Mouse (Mus musculus) forebrain, embryonic 16.5 days (tissue): Measurements from ENCODE around the gene Snf8. TPM values are rescaled to one million over a fixed set of nuclear protein-coding genes. Genes with fewer than 3 reads are reported as not detected.

Source experiments
- ATAC-seq: fragments of 200-750 bp; cut with Nextera tagmentation; 2 replicates; pipeline ENCODE4 v1.8.0; 2017; ENCODE audit warnings: mild to moderate bottlenecking, moderate library complexity
- H3K27ac ChIP-seq: fragments of 300-500 bp; sonication (generic); 2 replicates; pipeline ENCODE4 v1.5.1; 2014; ENCODE audit warnings: low read length, control low read depth
- H3K27me3 ChIP-seq: fragments of 300-500 bp; sonication (generic); replicated peaks from 2 replicates; pipeline ENCODE4 v1.6.1; 2014; ENCODE audit warnings: low read length; ENCODE audit not compliant: control insufficient read depth, insufficient read depth
- H3K36me3 ChIP-seq: fragments of 300-500 bp; sonication (generic); 2 replicates; pipeline ENCODE4 v1.6.1; 2014; ENCODE audit not compliant: control insufficient read depth, insufficient read depth
- H3K4me1 ChIP-seq: fragments of 300-500 bp; sonication (generic); replicated peaks from 2 replicates; pipeline ENCODE4 v1.6.1; 2014; ENCODE audit warnings: low read length; ENCODE audit not compliant: control insufficient read depth, insufficient read depth
- H3K4me2 ChIP-seq: fragments of 300-500 bp; sonication (generic); 2 replicates; pipeline ENCODE4 v1.6.1; 2014; ENCODE audit warnings: mild to moderate bottlenecking, low read length, control low read depth
- H3K4me3 ChIP-seq: fragments of 300-500 bp; sonication (generic); replicated peaks from 2 replicates; pipeline ENCODE4 v1.5.1; 2014; ENCODE audit warnings: mild to moderate bottlenecking, low read length, control low read depth
- H3K9ac ChIP-seq: fragments of 300-500 bp; sonication (generic); replicated peaks from 2 replicates; pipeline ENCODE4 v1.6.1; 2014; ENCODE audit warnings: low read depth, low read length, control low read depth
- H3K9me3 ChIP-seq: fragments of 300-500 bp; sonication (generic); 2 replicates; pipeline ENCODE4 v1.6.1; 2016; ENCODE audit warnings: low read length; ENCODE audit not compliant: control insufficient read depth
- WGBS: fragments of 180-500 bp; shearing (Covaris S2); extraction: QIAGEN DNeasy Blood & Tissue Kit; methylation state at CpG from one replicate; pipeline ENCODE4 v1.1.7; 2014; 5-methylcytosine and 5-hydroxymethylcytosine counted together
- polyA plus RNA-seq: library from polyadenylated mRNA; unstranded; fragments of >200 nt; fragmentation: Nextera tagmentation; extraction: Ambion mirVana; gene quantifications from 2 replicates; pipeline ENCODE4 v1.2.1, GENCODE M21; 2015

Snf8 gene
- polyA plus RNA-seq, 1 experiment from 2014 or later: 129 TPM

GRCm38 (mm10) chr11:96015421-96015820 lies 19.3 kb upstream of the Snf8 start:
- no peaks in the 10 kb centered on the region for H3K4me1 ChIP-seq
- no peak overlapping the region for H3K27ac ChIP-seq
- no peak for ATAC-seq
- 50% methylated on average over 5 of the region's 5 CpGs for WGBS
- H3K36me3 ChIP-seq: no peaks in the 10 kb centered on the region
- H3K4me2 ChIP-seq: no peak overlapping the region
- no peak overlapping the region for H3K9ac ChIP-seq
- no peaks in the 10 kb centered on the region for H3K9me3 ChIP-seq
- 0 out of 2 replicates have a peak, but pooled peaks cover 2% of the 10 kb centered on the region for H3K27me3 ChIP-seq
- H3K4me3 ChIP-seq: no peak overlapping the region

DNA sequence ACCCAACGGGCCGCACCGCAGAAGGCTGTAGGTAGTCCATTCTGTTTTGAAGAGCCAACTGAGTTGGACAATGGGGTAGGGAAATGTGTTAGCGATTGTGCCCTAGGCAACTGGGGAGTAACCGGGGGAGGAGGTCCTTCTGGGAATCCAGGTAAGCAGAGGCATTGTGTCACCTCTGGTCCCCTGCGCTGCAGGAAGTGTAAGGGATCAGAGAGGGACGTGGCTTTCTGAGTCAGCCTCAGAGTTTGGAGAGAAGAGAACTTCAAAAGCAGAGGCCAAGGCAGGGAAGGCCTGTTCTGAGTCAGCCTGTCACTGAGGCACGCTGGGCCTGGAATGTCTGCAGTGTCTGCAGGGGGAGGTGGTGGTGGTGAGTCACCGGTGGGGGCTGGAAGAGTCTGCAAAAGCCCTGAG lies 16.7 kb upstream of the Snf8 start:
- no peak overlapping the region for H3K27ac ChIP-seq
- H3K4me1 ChIP-seq: no peaks in the 10 kb centered on the region
- 13% methylated on average over 9 of the region's 9 CpGs for WGBS
- no peak overlapping the region for H3K4me2 ChIP-seq
- no peaks in the 10 kb centered on the region for H3K9me3 ChIP-seq
- no peak for ATAC-seq
- H3K4me3 ChIP-seq: no peak overlapping the region
- H3K27me3 ChIP-seq: no peaks in the 10 kb centered on the region
- no peak overlapping the region for H3K9ac ChIP-seq
- no peaks in the 10 kb centered on the region for H3K36me3 ChIP-seq

- 65% methylated on average over 4 of the region's 4 CpGs for WGBS
- Histone ChIP-seq H3K36me3 (no peaks in the 10 kb centered on the region), H3K9ac (no peak overlapping the region), H3K4me2 (no peak overlapping the region), H3K27ac (no peak overlapping the region), H3K9me3 (no peaks in the 10 kb centered on the region), H3K27me3 (no peaks in the 10 kb centered on the region), H3K4me1 (no peaks in the 10 kb centered on the region), H3K4me3 (no peak overlapping the region)
- ATAC-seq: no peak
These were observed 14.1 kb upstream of the Snf8 start for GRCm38 (mm10) chr11:96020622-96021021.

DNA sequence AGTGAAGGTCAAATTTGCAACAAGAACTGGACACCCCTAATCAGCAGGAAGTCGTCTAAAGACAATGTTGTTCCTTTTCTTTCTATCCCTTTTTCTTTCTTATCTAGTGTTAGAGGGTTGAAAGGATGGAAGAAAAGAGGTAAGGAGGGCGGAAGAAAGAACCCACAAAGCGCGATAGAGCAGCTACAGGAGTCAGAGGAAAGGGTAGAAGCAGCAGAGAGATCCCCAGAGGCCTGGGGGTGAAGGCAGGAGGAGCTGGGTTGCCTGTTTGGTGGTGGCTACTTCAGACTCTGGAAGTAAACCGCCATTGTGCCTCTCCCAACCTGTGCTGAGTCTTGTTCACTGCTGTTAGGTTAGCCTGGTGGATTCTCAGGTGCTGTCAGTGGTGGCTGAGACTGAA lies 6.6 kb upstream of the Snf8 start:
- Histone ChIP-seq H3K4me1 (no peaks in the 10 kb centered on the region), H3K9me3 (no peaks in the 10 kb centered on the region), H3K4me2 (no peak overlapping the region), H3K27me3 (no peaks in the 10 kb centered on the region; the same call in 1 of the 2 replicates), H3K36me3 (no peaks in the 10 kb centered on the region), H3K9ac (no peak overlapping the region), H3K4me3 (no peak overlapping the region), H3K27ac (no peak overlapping the region)
- no peak for ATAC-seq
- 48% methylated on average over 5 of the region's 5 CpGs for WGBS

- no peak overlapping the region for H3K27ac ChIP-seq
- H3K4me1 ChIP-seq: peaks cover 10% of the 10 kb centered on the region
- ATAC-seq: no peak
- no peaks in the 10 kb centered on the region; the same call in 1 of the 2 replicates for H3K27me3 ChIP-seq
- no peak overlapping the region for H3K9ac ChIP-seq
- WGBS: 88% methylated on average over 3 of the region's 3 CpGs
- no peak overlapping the region for H3K4me3 ChIP-seq
- no peak overlapping the region for H3K4me2 ChIP-seq
- no peaks in the 10 kb centered on the region for H3K9me3 ChIP-seq
- no peaks in the 10 kb centered on the region for H3K36me3 ChIP-seq
These were observed 4.1 kb upstream of the Snf8 start for GRCm38 (mm10) chr11:96030571-96030970.

GRCm38 (mm10) chr11:96031701-96032100 lies 3.0 kb upstream of the Snf8 start:
- 77% methylated on average over 2 of the region's 2 CpGs for WGBS
- Histone ChIP-seq H3K4me3 (no peak overlapping the region), H3K36me3 (no peaks in the 10 kb centered on the region), H3K27me3 (no peaks in the 10 kb centered on the region; the same call in 1 of the 2 replicates), H3K9ac (no peak overlapping the region), H3K9me3 (no peaks in the 10 kb centered on the region), H3K27ac (no peak overlapping the region), H3K4me2 (no peak overlapping the region), H3K4me1 (peaks cover 17% of the 10 kb centered on the region)
- no peak for ATAC-seq

DNA sequence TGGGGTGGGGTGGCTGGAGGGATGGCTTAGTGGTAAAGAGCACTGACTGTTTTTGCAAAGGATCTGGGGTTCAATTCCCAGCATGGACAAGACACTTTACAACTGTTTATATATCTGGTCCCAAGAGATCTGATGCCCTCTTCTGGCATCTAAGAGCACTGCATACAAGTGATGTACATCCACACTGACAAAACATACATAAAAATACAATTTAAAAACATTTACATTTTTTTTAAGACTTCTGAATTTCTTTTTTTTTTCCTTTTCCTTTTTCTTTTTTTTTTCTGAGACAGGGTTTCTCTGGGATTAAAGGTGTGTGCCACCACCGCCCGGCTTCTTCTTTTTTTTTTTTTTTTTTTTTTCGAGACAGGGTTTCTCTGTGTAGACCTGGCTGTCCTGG lies 1.4 kb upstream of the Snf8 start:
- peaks cover 19% of the 10 kb centered on the region for H3K4me1 ChIP-seq

DNA sequence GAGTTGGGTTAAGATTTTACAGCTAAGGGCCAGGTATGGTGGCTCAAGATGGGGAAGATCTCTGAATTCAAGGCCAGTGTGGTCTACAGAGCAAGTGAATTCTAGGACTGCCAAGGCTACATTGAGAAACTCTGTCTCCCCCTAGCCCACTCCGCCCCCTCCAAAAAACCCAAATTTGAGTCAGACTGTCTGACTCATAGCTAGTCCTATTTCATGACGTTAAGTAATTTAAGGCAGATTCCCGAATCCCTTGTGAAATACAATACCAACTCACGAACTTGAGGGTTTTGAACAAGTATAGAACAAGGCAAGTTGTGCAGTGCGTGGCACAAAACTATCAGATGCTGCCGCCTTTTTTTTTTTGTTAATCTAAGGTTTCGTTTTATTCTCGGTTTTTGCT lies 569 bp upstream of the Snf8 start:
- peak overlapping the region; percentile 91 for H3K4me2 ChIP-seq
- WGBS: 53% methylated on average over 8 of the region's 8 CpGs
- H3K27me3 ChIP-seq: no peaks in the 10 kb centered on the region; the same call in 1 of the 2 replicates
- H3K4me1 ChIP-seq: peaks cover 19% of the 10 kb centered on the region
- H3K27ac ChIP-seq: no peak overlapping the region
- 0 out of 2 replicates have a peak, but pooled peaks cover 2% of the 10 kb centered on the region for H3K36me3 ChIP-seq
- no peak for ATAC-seq
- no peak overlapping the region for H3K9ac ChIP-seq
- peak overlapping the region; percentile 68 for H3K4me3 ChIP-seq
- H3K9me3 ChIP-seq: no peaks in the 10 kb centered on the region

More for the DNA sequence above, 1.4 kb upstream of the Snf8 start:
- H3K27me3 ChIP-seq: no peaks in the 10 kb centered on the region; the same call in 1 of the 2 replicates
- 94% methylated on average over 2 of the region's 3 CpGs for WGBS
- H3K27ac ChIP-seq: no peak overlapping the region
- no peak overlapping the region for H3K4me2 ChIP-seq
- no peaks in the 10 kb centered on the region for H3K9me3 ChIP-seq
- H3K4me3 ChIP-seq: no peak overlapping the region
- no peak overlapping the region for H3K9ac ChIP-seq
- H3K36me3 ChIP-seq: no peaks in the 10 kb centered on the region
- no peak for ATAC-seq

GRCm38 (mm10) chr11:96035133-96035532 lies 448 bp downstream of the Snf8 start:
- Histone ChIP-seq H3K4me1 (peaks cover 19% of the 10 kb centered on the region), H3K27me3 (no peaks in the 10 kb centered on the region; the same call in 1 of the 2 replicates), H3K9me3 (no peaks in the 10 kb centered on the region), H3K36me3 (0 out of 2 replicates have a peak, but pooled peaks cover 6% of the 10 kb centered on the region), H3K9ac (peak overlapping the region; percentile 71), H3K4me2 (peak overlapping the region; percentile 91), H3K27ac (no peak overlapping the region), H3K4me3 (peak overlapping the region; percentile 68)
- ATAC-seq: peak; percentile 20; the same call in 1 of the 2 replicates
- WGBS: 7% methylated on average over 6 of the region's 6 CpGs

GRCm38 (mm10) chr11:96037499-96037898 lies 2.8 kb downstream of the Snf8 start:
- no peak for ATAC-seq
- H3K4me2 ChIP-seq: no peak overlapping the region
- H3K9ac ChIP-seq: no peak overlapping the region
- H3K4me3 ChIP-seq: no peak overlapping the region
- H3K36me3 ChIP-seq: peaks cover 14% of the 10 kb centered on the region; the same call in 1 of the 2 replicates
- H3K27ac ChIP-seq: no peak overlapping the region
- H3K4me1 ChIP-seq: peaks cover 19% of the 10 kb centered on the region
- no peaks in the 10 kb centered on the region for H3K9me3 ChIP-seq
- WGBS: 94% methylated on average over 5 of the region's 5 CpGs
- H3K27me3 ChIP-seq: no peaks in the 10 kb centered on the region
